Mouse (Mus musculus) activated CD4-positive, CD25-positive, alpha-beta regulatory T cell, adult 9 weeks (primary cell): ENCODE measurements around the gene Rnf216. TPM values are rescaled to one million over a fixed set of nuclear protein-coding genes. Genes with fewer than 3 reads are reported as not detected.

ENCODE experiments used
- polyA plus RNA-seq: library from polyadenylated mRNA; unstranded; fragments of 100-300 nt; shearing (Covaris generic); gene quantifications from one replicate; pipeline ENCODE4 v1.2.1, GENCODE M21; 2017

The Rnf216 gene
- 58.3 TPM for polyA plus RNA-seq

DNA sequence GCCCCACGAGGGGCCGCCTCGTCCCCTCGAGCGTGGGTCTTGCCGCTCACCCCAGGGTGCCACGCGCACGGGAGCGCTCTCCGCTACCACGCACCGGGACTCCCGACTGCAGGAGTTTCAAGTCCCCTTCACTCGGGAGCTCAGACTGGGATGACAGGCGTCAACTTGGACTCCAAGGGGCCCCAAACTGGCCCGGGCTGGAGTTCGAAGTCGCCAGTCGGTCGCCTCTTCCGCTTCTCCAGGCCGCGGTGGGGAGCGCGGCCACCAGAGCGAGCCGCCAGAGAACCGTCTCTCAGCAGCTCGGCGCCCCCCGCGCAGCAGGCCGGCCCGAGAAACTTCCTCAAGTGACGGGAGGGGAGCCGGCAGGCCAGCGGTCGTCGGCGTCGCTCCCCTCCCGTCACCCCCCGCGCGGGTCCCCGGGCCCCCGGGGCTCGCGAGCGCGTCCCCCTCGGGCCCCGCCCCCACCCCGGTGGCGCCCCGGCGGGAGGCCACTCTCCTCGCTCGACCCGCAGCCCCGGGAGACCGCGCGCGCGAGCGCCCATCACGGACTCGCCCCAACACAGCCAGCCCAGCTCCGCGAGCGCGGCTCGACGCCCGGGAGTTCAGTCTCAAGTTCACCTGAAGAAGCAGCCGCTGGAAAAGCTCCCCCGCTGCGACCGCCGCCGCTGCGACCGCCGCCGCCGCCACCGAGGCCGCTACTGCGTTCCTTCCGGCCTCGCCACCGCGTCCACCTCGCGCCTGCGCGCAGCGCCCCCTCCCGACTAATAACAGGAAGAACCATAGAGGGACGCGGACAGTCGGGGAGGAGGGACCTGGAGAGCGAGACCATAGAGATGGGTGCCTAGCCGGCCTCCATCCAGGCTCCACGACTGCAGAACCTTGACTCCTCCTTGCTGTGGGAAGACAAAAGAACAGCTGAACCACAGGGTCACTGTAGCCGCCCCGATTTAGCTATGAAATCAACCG, at the start of gene Rnf216:
Rnf216 (minus strand) TSS at position 714 of the 966 bp plus-strand sequence.

DNA sequence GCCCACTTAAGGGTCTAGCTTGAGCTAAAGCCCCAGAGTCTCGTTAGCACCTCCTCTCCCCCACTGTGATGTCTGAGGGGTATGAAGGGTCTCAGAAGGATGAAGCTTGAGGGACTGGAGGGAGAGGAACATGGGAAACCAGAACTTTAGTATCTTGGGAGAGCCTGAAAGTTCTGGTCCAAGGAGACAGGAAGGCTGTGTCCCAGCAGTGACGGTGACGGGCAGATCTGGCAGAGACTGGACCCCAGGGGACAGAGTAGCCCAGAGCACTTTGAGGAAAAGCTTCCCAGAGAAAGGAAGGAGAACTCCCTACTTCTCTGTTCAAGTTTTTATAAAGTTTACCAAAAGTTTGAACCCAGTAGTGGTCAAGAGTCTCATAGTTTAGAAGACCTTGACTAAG, 34.7 kb upstream of the Rnf216 start, which contains the start of gene Olfr718-ps1:
Olfr718-ps1 (minus strand) TSS at position 101 of the 400 bp plus-strand sequence.

DNA sequence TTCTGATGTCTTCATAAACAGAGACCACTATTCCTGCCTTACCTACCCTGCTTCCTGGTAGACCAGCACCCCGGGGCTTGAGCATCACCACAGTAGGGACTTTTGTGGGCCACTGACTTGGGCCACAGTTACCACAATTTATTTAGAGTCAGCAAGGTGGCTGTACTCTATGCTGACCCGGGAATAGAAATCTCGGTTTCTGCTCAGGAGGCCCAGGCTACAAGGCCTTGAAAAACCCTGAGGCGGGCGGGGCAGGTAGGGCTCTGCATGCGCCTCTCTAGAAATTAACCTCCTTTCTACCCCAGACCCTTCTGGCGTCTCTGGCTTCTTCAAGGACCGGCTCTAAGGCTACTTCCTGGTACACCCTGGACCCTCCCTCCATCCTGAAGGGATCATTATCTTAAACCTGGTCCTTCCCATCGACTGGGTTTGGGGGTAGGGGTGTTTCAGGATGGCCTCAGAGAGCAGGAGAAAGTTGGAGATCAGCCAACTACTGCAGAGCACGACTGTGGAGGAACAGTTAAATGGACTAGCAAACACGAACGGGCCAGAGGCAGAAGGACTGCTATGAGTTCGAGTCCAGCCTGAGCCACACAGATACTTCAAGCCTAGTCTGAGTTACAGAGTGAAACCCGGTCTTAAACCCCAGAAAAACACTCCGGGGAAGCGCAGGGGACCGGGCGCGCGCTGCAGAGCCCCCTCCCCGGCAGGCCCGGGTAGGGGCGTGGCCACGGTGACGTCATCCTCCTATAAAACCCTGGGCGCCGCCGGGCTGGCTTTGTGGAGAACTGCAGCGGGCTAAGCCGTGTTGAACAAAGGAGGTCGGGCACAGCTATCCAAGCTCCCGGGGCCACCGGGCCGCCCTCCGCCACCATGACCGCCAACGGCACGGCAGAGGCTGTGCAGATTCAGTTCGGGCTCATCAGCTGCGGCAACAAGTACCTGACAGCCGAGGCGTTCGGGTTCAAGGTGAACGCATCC, 152.9 kb downstream of the Rnf216 start, which contains the start of gene Fscn1:
Fscn1 (plus strand) TSS at position 768 of the 981 bp plus-strand sequence.

Other genes with a start within 250 kb of the Rnf216 start
- 5.7 TPM for gene Fbxl18, start 217.6 kb downstream of the Rnf216 start, polyA plus RNA-seq
- 4,856 TPM for gene Actb, start 206.2 kb downstream of the Rnf216 start, polyA plus RNA-seq
- gene Fscn1, start 152.7 kb downstream of the Rnf216 start, polyA plus RNA-seq: not detected
- gene Olfr718-ps1, start 34.6 kb upstream of the Rnf216 start, polyA plus RNA-seq: 0.07 TPM
- gene Rbak, start 67.8 kb upstream of the Rnf216 start, polyA plus RNA-seq: 16.5 TPM
- gene Spdye4b, start 68.0 kb upstream of the Rnf216 start, polyA plus RNA-seq: not detected
- not detected for gene Spdye4a, start 113.9 kb upstream of the Rnf216 start, polyA plus RNA-seq
- 10.5 TPM for gene Zfp12, start 122.2 kb upstream of the Rnf216 start, polyA plus RNA-seq
- 0.12 TPM for gene Zfp316, start 157.0 kb upstream of the Rnf216 start, polyA plus RNA-seq
- gene Zfp853, start 180.6 kb upstream of the Rnf216 start, polyA plus RNA-seq: not detected
- 5.6 TPM for gene E130309D02Rik, start 202.4 kb upstream of the Rnf216 start, polyA plus RNA-seq
- gene Zdhhc4, start 216.3 kb upstream of the Rnf216 start, polyA plus RNA-seq: 98.1 TPM
- not detected for gene Grid2ip, start 244.3 kb upstream of the Rnf216 start, polyA plus RNA-seq